Mouse (Mus musculus): Measurements from ENCODE around the gene BC051142. TPM values are rescaled to one million over a fixed set of nuclear protein-coding genes. Genes with fewer than 3 reads are reported as not detected.
"Not testable (repeated sequence)": the region's sequence is repeated elsewhere in the genome, so short reads cannot be mapped to it uniquely, and the experiment has no call there.

The BC051142 gene
- polyA plus RNA-seq, 1 experiment from 2014 or later = 4.1 TPM

GRCm38 (mm10) chr17:34476427-34476826 is 77.8 kb downstream of the BC051142 start:
- 91% methylated on average over 1 of the region's 2 CpGs for WGBS
- Histone ChIP-seq H3K27me3 (no peaks in the 10 kb centered on the region), H3K9me3 (no peaks in the 10 kb centered on the region), H3K4me3 (no peak overlapping the region), H3K9ac (no peak overlapping the region), H3K27ac (no peak overlapping the region), H3K4me1 (replicated peaks) (no peaks in the 10 kb centered on the region), H3K36me3 (no peaks in the 10 kb centered on the region), H3K4me2 (no peak overlapping the region)
- no peak for ATAC-seq (ENCODE audit: low FRiP score)

DNA sequence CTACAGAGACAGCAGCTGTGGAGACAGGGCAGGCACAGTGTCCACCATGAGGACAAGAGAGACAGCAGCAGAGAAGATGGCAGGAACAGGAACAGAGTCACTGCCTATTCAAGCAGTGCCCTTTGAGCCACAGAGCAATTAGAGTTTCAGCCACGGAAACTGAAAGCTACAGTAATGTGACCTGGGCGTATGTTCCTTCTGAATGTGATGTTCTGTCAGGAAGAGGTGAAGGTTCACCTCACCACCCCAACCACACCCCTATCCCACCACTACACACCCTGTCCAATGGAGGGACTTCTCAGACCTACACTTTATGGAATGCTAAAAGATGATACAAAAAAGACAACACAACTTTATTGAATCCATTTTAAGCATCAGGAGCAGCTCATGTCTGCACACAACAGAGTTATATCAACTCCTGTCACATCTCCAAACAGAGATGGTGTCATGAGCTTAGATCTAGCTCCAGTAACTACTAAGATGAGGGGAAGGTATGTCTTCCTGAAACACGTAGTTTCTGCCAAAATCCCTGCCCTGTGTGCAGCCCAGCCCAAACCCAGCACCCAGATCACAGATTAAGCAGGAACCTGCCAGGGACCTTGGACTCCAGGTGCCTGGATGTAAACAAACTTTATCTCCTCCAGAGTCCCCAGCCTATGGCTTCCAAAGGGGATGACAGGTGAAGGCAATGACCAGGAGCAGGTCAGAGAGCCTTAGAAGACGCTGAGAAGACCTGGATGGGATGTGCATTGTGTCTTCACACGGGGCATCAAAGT is 78.8 kb downstream of the BC051142 start, which contains the start of gene Btnl4:
Btnl4 (minus strand) TSS at position 81 of the 776 bp plus-strand sequence.
- not testable (repeated sequence) for H3K4me3 ChIP-seq; H3K4me2 ChIP-seq; H3K27me3 ChIP-seq; H3K36me3 ChIP-seq; H3K9ac ChIP-seq; ATAC-seq (ENCODE audit: low FRiP score); H3K4me1 ChIP-seq (replicated peaks); H3K9me3 ChIP-seq; H3K27ac ChIP-seq
- WGBS = 89% methylated on average over 5 of the region's 5 CpGs

- no peaks in the 10 kb centered on the region for H3K4me1 ChIP-seq (replicated peaks)
- no peak overlapping the region for H3K4me2 ChIP-seq
- no peaks in the 10 kb centered on the region for H3K9me3 ChIP-seq
- no peak overlapping the region for H3K27ac ChIP-seq
- no peak for ATAC-seq (ENCODE audit: low FRiP score)
- H3K36me3 ChIP-seq = no peaks in the 10 kb centered on the region
- no peaks in the 10 kb centered on the region for H3K27me3 ChIP-seq
- no peak overlapping the region for H3K9ac ChIP-seq
- no peak overlapping the region for H3K4me3 ChIP-seq
Observed at GRCm38 (mm10) chr17:34492796-34493195, 94.2 kb downstream of the BC051142 start.

- not testable (repeated sequence) for H3K36me3 ChIP-seq
- 94% methylated on average over 2 of the region's 2 CpGs for WGBS
Observed at GRCm38 (mm10) chr17:34495156-34495555, 96.5 kb downstream of the BC051142 start.

DNA sequence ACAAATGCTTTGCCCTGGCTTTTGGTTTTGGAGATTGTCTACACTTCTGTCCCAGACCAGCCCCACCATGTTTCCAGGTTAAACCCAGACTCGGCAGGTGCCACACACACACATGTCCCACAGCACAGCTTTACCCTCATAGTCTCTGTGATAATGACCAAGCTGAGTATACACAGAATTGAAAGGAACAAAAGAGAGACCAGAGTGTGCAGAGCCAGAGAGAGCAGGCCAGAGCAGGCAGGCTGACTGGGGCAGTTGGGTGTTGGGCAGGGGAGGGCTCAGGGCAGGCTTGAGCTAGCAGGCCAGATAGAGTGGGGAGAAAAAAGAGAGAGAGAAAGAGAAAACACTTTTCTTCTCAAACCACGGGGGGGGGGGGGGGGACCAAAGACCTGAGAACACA is 97.9 kb downstream of the BC051142 start:
- no peak for ATAC-seq (ENCODE audit: low FRiP score)
- Histone ChIP-seq H3K27ac (no peak overlapping the region), H3K27me3 (no peaks in the 10 kb centered on the region), H3K9me3 (no peaks in the 10 kb centered on the region), H3K4me2 (no peak overlapping the region), H3K9ac (no peak overlapping the region), H3K4me3 (no peak overlapping the region), H3K36me3 (no peaks in the 10 kb centered on the region), H3K4me1 (replicated peaks) (no peaks in the 10 kb centered on the region)
- WGBS = 45% methylated on average over 2 of the region's 2 CpGs

More at GRCm38 (mm10) chr17:34495156-34495555, 96.5 kb downstream of the BC051142 start:
- not testable (repeated sequence) for H3K4me1 ChIP-seq (replicated peaks); H3K9ac ChIP-seq; ATAC-seq (ENCODE audit: low FRiP score); H3K4me3 ChIP-seq; H3K27me3 ChIP-seq; H3K27ac ChIP-seq; H3K9me3 ChIP-seq; H3K4me2 ChIP-seq

GRCm38 (mm10) chr17:34497319-34497718 is 98.7 kb downstream of the BC051142 start:
- H3K4me2 ChIP-seq; H3K4me3 ChIP-seq; H3K9ac ChIP-seq; H3K36me3 ChIP-seq; H3K9me3 ChIP-seq; H3K4me1 ChIP-seq (replicated peaks); H3K27me3 ChIP-seq; ATAC-seq (ENCODE audit: low FRiP score); H3K27ac ChIP-seq: not testable (repeated sequence)
- WGBS = 84% methylated on average over 3 of the region's 3 CpGs

DNA sequence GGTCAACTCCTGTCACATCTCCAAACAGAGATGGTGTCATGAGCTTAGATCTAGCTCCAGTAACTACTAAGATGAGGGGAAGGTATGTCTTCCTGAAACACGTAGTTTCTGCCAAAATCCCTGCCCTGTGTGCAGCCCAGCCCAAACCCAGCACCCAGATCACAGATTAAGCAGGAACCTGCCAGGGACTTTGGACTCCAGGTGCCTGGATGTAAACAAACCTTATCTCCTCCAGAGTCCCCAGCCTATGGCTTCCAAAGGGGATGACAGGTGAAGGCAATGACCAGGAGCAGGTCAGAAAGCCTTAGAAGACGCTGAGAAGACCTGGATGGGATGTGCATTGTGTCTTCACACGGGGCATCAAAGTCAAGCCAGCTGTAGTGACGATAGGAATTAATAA is 99.1 kb downstream of the BC051142 start:
- not testable (repeated sequence) for H3K27ac ChIP-seq; H3K27me3 ChIP-seq; H3K4me1 ChIP-seq (replicated peaks); H3K36me3 ChIP-seq; H3K9ac ChIP-seq; ATAC-seq (ENCODE audit: low FRiP score); H3K4me2 ChIP-seq; H3K4me3 ChIP-seq; H3K9me3 ChIP-seq
- 82% methylated on average over 4 of the region's 4 CpGs for WGBS

DNA sequence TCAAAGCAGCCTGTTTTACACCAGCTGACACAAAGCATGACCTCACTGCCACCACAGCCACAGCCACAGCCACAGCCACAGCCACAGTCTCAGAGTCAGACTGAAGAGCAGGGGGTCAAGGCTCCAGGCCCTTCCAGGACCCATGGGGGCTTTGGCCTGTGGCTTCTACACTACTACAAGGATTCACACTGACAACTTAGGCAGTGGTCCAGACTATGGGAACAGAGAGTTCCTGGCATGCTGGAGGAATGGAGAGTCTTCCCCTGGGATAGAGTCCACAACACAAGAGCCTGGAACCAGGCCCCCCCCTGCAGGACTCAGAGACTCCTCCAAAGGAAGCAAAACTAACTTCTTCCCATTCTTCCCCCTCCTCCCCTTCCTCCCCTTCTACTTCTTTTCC is 109.0 kb downstream of the BC051142 start:
- H3K36me3 ChIP-seq = no peaks in the 10 kb centered on the region
- ATAC-seq (ENCODE audit: low FRiP score) = no peak
- H3K27ac ChIP-seq = no peak overlapping the region
- no peaks in the 10 kb centered on the region for H3K27me3 ChIP-seq
- H3K4me2 ChIP-seq = no peak overlapping the region
- no peak overlapping the region for H3K9ac ChIP-seq
- H3K4me3 ChIP-seq = no peak overlapping the region
- no peaks in the 10 kb centered on the region for H3K4me1 ChIP-seq (replicated peaks)
- no peaks in the 10 kb centered on the region for H3K9me3 ChIP-seq

Other genes with a start within 250 kb of the BC051142 start
- 0.60 and 0.84 TPM in 2 replicates for gene H2-DMb1, start 245.7 kb upstream of the BC051142 start, polyA plus RNA-seq (2015; fragmentation: Nextera tagmentation; extraction: Ambion mirVana)
- gene Tap1, start 211.3 kb upstream of the BC051142 start, polyA plus RNA-seq (2015; fragmentation: Nextera tagmentation; extraction: Ambion mirVana) = 1.1 and 1.3 TPM in 2 replicates
- 0.89 and 1.5 TPM in 2 replicates for gene Psmb9, start 211.1 kb upstream of the BC051142 start, polyA plus RNA-seq (2015; fragmentation: Nextera tagmentation; extraction: Ambion mirVana)
- 2.7 and 3.7 TPM in 2 replicates for gene Psmb8, start 201.1 kb upstream of the BC051142 start, polyA plus RNA-seq (2015; fragmentation: Nextera tagmentation; extraction: Ambion mirVana)
- gene Tap2, start 195.3 kb upstream of the BC051142 start, polyA plus RNA-seq (2015; fragmentation: Nextera tagmentation; extraction: Ambion mirVana) = 2.1 and 2.2 TPM in 2 replicates
- 0.06 TPM in 1 of 2 replicates, not detected in the other for gene H2-Ob, start 159.9 kb upstream of the BC051142 start, polyA plus RNA-seq (2015; fragmentation: Nextera tagmentation; extraction: Ambion mirVana)
- 1.2 and 1.9 TPM in 2 replicates for gene H2-Ab1, start 141.1 kb upstream of the BC051142 start, polyA plus RNA-seq (2015; fragmentation: Nextera tagmentation; extraction: Ambion mirVana)
- 0.30 and 0.35 TPM in 2 replicates for gene H2-Aa, start 111.0 kb upstream of the BC051142 start, polyA plus RNA-seq (2015; fragmentation: Nextera tagmentation; extraction: Ambion mirVana)
- gene H2-Eb1, start 93.0 kb upstream of the BC051142 start, polyA plus RNA-seq (2015; fragmentation: Nextera tagmentation; extraction: Ambion mirVana) = 1.5 and 3.4 TPM in 2 replicates
- 0.08 and 0.13 TPM in 2 replicates for gene H2-Eb2, start 73.2 kb upstream of the BC051142 start, polyA plus RNA-seq (2015; fragmentation: Nextera tagmentation; extraction: Ambion mirVana)
- not detected in 2 replicates for gene Btnl2, start 44.0 kb upstream of the BC051142 start, polyA plus RNA-seq (2015; fragmentation: Nextera tagmentation; extraction: Ambion mirVana)
- not detected in 2 replicates for gene Btnl1, start 21.7 kb upstream of the BC051142 start, polyA plus RNA-seq (2015; fragmentation: Nextera tagmentation; extraction: Ambion mirVana)
- gene Btnl4, start 78.5 kb downstream of the BC051142 start, polyA plus RNA-seq (2015; fragmentation: Nextera tagmentation; extraction: Ambion mirVana) = not detected in 2 replicates
- gene Btnl6, start 118.5 kb downstream of the BC051142 start, polyA plus RNA-seq (2015; fragmentation: Nextera tagmentation; extraction: Ambion mirVana) = not detected in 2 replicates
- gene Notch4, start 165.4 kb downstream of the BC051142 start, polyA plus RNA-seq (2015; fragmentation: Nextera tagmentation; extraction: Ambion mirVana) = 7.4 and 8.4 TPM in 2 replicates
- 3.2 and 4.9 TPM in 2 replicates for gene Gpsm3, start 191.0 kb downstream of the BC051142 start, polyA plus RNA-seq (2015; fragmentation: Nextera tagmentation; extraction: Ambion mirVana)
- gene Pbx2, start 192.4 kb downstream of the BC051142 start, polyA plus RNA-seq (2015; fragmentation: Nextera tagmentation; extraction: Ambion mirVana) = 8.9 and 10.6 TPM in 2 replicates
- gene Ager, start 199.0 kb downstream of the BC051142 start, polyA plus RNA-seq (2015; fragmentation: Nextera tagmentation; extraction: Ambion mirVana) = 1.9 and 2.1 TPM in 2 replicates
- gene Rnf5, start 204.9 kb downstream of the BC051142 start, polyA plus RNA-seq (2015; fragmentation: Nextera tagmentation; extraction: Ambion mirVana) = 299 and 301 TPM in 2 replicates
- gene Agpat1, start 205.4 kb downstream of the BC051142 start, polyA plus RNA-seq (2015; fragmentation: Nextera tagmentation; extraction: Ambion mirVana) = 97.8 and 99.1 TPM in 2 replicates
- 11.7 and 12.9 TPM in 2 replicates for gene Egfl8, start 217.2 kb downstream of the BC051142 start, polyA plus RNA-seq (2015; fragmentation: Nextera tagmentation; extraction: Ambion mirVana)
- gene Ppt2, start 229.7 kb downstream of the BC051142 start, polyA plus RNA-seq (2015; fragmentation: Nextera tagmentation; extraction: Ambion mirVana) = 21.7 and 22.7 TPM in 2 replicates
- 5.5 and 5.6 TPM in 2 replicates for gene Prrt1, start 230.7 kb downstream of the BC051142 start, polyA plus RNA-seq (2015; fragmentation: Nextera tagmentation; extraction: Ambion mirVana)
- gene Fkbpl, start 245.9 kb downstream of the BC051142 start, polyA plus RNA-seq (2015; fragmentation: Nextera tagmentation; extraction: Ambion mirVana) = 16.9 and 17.6 TPM in 2 replicates
- 117 and 122 TPM in 2 replicates for gene Atf6b, start 248.3 kb downstream of the BC051142 start, polyA plus RNA-seq (2015; fragmentation: Nextera tagmentation; extraction: Ambion mirVana)